Mouse (Mus musculus): Measurements from ENCODE around the gene Vmn2r59.
"Not testable (repeated sequence)": the region's sequence is repeated elsewhere in the genome, so short reads cannot be mapped to it uniquely, and the experiment has no call there.

The Vmn2r59 gene

DNA sequence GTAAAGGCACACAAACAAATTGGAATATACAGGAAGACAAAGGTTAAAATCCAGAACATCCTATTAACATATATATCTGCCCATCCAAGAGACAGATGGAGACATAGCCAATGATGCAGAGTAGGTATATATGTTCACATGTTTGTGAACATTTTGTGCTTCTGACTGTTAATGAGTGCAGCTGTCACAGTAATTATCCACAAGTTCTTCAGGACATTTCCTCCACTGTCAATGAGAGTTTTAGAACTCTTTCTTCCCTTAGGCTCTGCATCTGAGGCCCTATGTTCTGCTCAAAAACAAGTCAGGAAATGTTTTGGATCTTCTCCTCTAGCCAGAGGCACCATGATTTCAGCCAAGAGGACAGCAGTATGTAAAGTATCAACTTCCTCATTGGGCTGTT, at the start of gene Vmn2r59:
Vmn2r59 (minus strand) TSS at position 101 of the 400 bp plus-strand sequence.
- no peak for DNase-seq (ENCODE audit: low spot score in 2 of 2)

DNA sequence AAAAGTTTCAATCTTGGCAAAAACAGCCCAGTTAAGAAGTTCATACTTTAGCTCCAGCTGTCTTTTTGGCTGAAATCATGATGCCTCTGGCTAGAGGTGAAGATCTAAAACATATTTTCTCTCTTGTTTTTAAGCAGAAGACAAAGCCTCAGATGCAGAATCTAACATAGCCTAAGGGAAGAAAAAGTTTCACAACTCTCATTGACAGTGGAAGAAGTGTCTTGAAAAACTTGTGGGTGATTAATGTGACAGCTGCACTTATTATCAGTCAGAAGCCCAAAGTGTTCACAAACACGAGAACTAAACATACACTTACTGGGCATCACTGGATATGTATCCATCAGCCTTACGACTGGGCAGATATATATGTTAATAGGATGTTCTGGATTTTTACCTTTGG, 48.6 kb upstream of the Vmn2r59 start, which contains the start of gene Vmn2r60:
Vmn2r60 (plus strand) TSS at position 301 of the 400 bp plus-strand sequence.
- DNase-seq (ENCODE audit: low spot score in 2 of 2), result no peak

- not testable (repeated sequence) for DNase-seq (ENCODE audit: low spot score in 2 of 2)
These were observed 48.2 kb upstream of the Vmn2r59 start for GRCm38 (mm10) chr7:42107061-42107460.
